Mouse (Mus musculus) megakaryocyte-erythroid progenitor cell, adult 5 weeks (primary cell): ENCODE measurements around the gene Gm16506. TPM values are rescaled to one million over a fixed set of nuclear protein-coding genes. Genes with fewer than 3 reads are reported as not detected.

ENCODE experiments used
- polyA plus RNA-seq: library from polyadenylated mRNA; stranded (reverse); fragments of >175 nt; gene quantifications from 2 replicates; pipeline ENCODE4 v1.2.3, GENCODE M21; 2012

Gm16506 gene
- not detected in 2 replicates for polyA plus RNA-seq

DNA sequence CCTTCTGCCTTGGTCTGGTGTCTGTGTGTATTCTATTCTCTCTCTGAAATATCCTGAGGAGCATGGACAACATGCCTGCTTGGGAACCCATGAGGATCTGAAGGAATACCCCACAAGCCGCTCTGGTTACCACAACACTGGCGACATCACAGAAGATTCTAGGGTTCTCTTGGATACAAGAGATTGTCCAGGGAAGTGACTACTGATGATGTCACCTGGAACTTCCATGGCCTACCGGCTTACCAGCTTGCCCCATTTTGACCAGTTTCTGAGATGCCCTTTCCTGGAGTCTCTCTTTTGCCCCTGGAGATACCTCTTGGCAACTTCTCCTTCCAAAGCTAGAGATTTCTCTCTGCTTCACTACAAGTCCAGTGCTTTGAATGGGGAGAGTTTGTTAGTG, at the start of gene Gm16506:
Gm16506 (minus strand) TSS at position 101 of the 400 bp plus-strand sequence.

DNA sequence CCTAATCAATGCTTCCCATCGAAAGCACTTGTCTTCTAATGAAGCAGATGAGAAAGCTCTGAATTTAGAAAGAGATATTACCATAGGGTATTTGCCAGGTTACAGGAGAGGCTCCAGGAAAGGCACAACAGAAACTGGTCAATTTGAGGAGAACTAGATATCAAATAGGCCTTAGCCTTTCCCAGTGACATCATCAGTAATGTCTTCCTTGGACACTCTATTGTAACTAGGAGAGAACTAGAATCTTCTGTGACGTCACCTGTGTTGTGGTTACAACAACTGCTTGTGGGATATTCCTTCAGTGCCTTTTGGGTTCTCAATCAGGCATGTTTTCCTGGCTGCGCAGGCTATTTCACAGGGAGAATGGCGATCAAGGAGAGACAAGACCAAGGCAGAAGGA, 20.3 kb upstream of the Gm16506 start, which contains the start of gene Gm6526:
Gm6526 (plus strand) TSS at position 301 of the 400 bp plus-strand sequence.

DNA sequence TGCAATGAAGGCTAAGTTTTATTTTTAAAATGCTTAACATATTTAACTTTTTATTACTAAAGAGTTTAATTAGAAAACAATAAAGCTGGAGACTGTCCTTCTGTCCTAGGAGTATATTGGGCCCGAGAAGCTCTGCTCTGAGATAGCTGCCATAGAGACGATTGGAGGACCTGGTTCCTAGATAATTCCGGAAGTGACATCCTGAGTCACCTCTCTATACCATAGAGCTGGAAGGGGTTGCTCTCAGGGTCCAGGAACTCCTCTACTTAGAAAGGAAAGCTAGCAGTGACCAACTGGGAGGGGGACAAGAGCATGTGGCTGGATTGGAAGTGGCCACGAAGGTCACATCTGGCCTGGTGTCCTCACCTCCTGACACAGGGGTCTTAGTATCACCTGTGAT, 29.7 kb downstream of the Gm16506 start, which contains the start of gene Gm7324:
Gm7324 (plus strand) TSS at position 208 of the 400 bp plus-strand sequence.

DNA sequence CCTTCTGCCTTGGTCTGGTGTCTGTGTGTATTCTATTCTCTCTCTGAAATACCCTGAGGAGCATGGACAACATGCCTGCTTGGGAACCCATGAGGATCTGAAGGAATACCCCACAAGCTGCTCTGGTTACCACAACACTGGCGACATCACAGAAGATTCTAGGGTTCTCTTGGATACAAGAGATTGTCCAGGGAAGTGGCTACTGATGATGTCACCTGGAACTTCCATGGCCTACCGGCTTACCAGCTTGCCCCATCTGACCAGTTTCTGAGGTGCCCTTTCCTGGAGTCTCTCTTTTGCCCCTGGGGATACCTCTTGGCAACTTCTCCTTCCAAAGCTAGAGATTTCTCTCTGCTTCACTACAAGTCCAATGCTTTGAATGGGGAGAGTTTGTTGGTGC, 50.2 kb downstream of the Gm16506 start, which contains the start of gene Gm8165:
Gm8165 (minus strand) TSS at position 101 of the 400 bp plus-strand sequence.

Other genes with a start within 250 kb of the Gm16506 start
- gene Gm5799, start 183.9 kb downstream of the Gm16506 start, polyA plus RNA-seq: not detected in 2 replicates
- not detected in 2 replicates for gene Gm17654, start 148.3 kb downstream of the Gm16506 start, polyA plus RNA-seq
- not detected in 2 replicates for gene Gm10375, start 119.5 kb downstream of the Gm16506 start, polyA plus RNA-seq
- gene Gm8165, start 50.3 kb downstream of the Gm16506 start, polyA plus RNA-seq: not detected in 2 replicates
- gene Gm7324, start 29.7 kb downstream of the Gm16506 start, polyA plus RNA-seq: 0.11 and 0.13 TPM in 2 replicates
- not detected in 2 replicates for gene Gm6526, start 20.4 kb upstream of the Gm16506 start, polyA plus RNA-seq
- gene Gm8180, start 57.3 kb upstream of the Gm16506 start, polyA plus RNA-seq: not detected in 2 replicates
- 0.12 and 0.15 TPM in 2 replicates for gene Ear1, start 148.0 kb upstream of the Gm16506 start, polyA plus RNA-seq
- not detected in 2 replicates for gene Ear10, start 196.1 kb upstream of the Gm16506 start, polyA plus RNA-seq
- gene Gm8113, start 197.9 kb upstream of the Gm16506 start, polyA plus RNA-seq: 0.29 and 0.31 TPM in 2 replicates
- gene Ang5, start 229.6 kb upstream of the Gm16506 start, polyA plus RNA-seq: not detected in 2 replicates